Mouse (Mus musculus): ENCODE data around the gene Tmem59l. TPM values are rescaled to one million over a fixed set of nuclear protein-coding genes. Genes with fewer than 3 reads are reported as not detected.

Tmem59l gene
- total RNA-seq, 1 experiment from 2014 or later = 0.20 TPM

GRCm38 (mm10) chr8:70452196-70452966 is 34.8 kb downstream of the Tmem59l start:
- no peak for ATAC-seq (replicated peaks in 1 of 2; ENCODE audit: insufficient read depth in 1 of 2, low FRiP score in 2 of 2, low TSS enrichment in 1 of 2, low read depth in 1 of 2, poor library complexity in 2 of 2, severe bottlenecking in 2 of 2)

GRCm38 (mm10) chr8:70447639-70448420 is 39.3 kb downstream of the Tmem59l start:
- no peak for ATAC-seq (replicated peaks in 1 of 2; ENCODE audit: insufficient read depth in 1 of 2, low FRiP score in 2 of 2, low TSS enrichment in 1 of 2, low read depth in 1 of 2, poor library complexity in 2 of 2, severe bottlenecking in 2 of 2)

- ATAC-seq (replicated peaks in 1 of 2; ENCODE audit: insufficient read depth in 1 of 2, low FRiP score in 2 of 2, low TSS enrichment in 1 of 2, low read depth in 1 of 2, poor library complexity in 2 of 2, severe bottlenecking in 2 of 2) = no peak
Observed at GRCm38 (mm10) chr8:70445988-70446387, 41.2 kb downstream of the Tmem59l start.

GRCm38 (mm10) chr8:70443326-70443725 is 43.8 kb downstream of the Tmem59l start:
- no peak for ATAC-seq (replicated peaks in 1 of 2; ENCODE audit: insufficient read depth in 1 of 2, low FRiP score in 2 of 2, low TSS enrichment in 1 of 2, low read depth in 1 of 2, poor library complexity in 2 of 2, severe bottlenecking in 2 of 2)

- no peak for ATAC-seq (replicated peaks in 1 of 2; ENCODE audit: insufficient read depth in 1 of 2, low FRiP score in 2 of 2, low TSS enrichment in 1 of 2, low read depth in 1 of 2, poor library complexity in 2 of 2, severe bottlenecking in 2 of 2)
Observed at GRCm38 (mm10) chr8:70441565-70441964, 45.6 kb downstream of the Tmem59l start.

GRCm38 (mm10) chr8:70440246-70440645 is 46.9 kb downstream of the Tmem59l start:
- no peak for ATAC-seq (replicated peaks in 1 of 2; ENCODE audit: insufficient read depth in 1 of 2, low FRiP score in 2 of 2, low TSS enrichment in 1 of 2, low read depth in 1 of 2, poor library complexity in 2 of 2, severe bottlenecking in 2 of 2)

GRCm38 (mm10) chr8:70439848-70440179 is 47.3 kb downstream of the Tmem59l start:
- no peak for ATAC-seq (replicated peaks in 1 of 2; ENCODE audit: insufficient read depth in 1 of 2, low FRiP score in 2 of 2, low TSS enrichment in 1 of 2, low read depth in 1 of 2, poor library complexity in 2 of 2, severe bottlenecking in 2 of 2)

GRCm38 (mm10) chr8:70439055-70439847 is 47.9 kb downstream of the Tmem59l start, which contains the start of gene Crtc1:
Crtc1 (minus strand) TSS chr8:70439579.
- ATAC-seq (replicated peaks in 1 of 2; ENCODE audit: insufficient read depth in 1 of 2, low FRiP score in 2 of 2, low TSS enrichment in 1 of 2, low read depth in 1 of 2, poor library complexity in 2 of 2, severe bottlenecking in 2 of 2) = peak; percentile 93 to 94

GRCm38 (mm10) chr8:70438423-70438822 is 48.7 kb downstream of the Tmem59l start:
- ATAC-seq (replicated peaks in 1 of 2; ENCODE audit: insufficient read depth in 1 of 2, low FRiP score in 2 of 2, low TSS enrichment in 1 of 2, low read depth in 1 of 2, poor library complexity in 2 of 2, severe bottlenecking in 2 of 2) = no peak

- ATAC-seq (replicated peaks in 1 of 2; ENCODE audit: insufficient read depth in 1 of 2, low FRiP score in 2 of 2, low TSS enrichment in 1 of 2, low read depth in 1 of 2, poor library complexity in 2 of 2, severe bottlenecking in 2 of 2) = no peak
Observed at GRCm38 (mm10) chr8:70435156-70435555, 52.0 kb downstream of the Tmem59l start.

Other genes starting within 250 kb of the Tmem59l start
- gene Homer3, start 204.5 kb downstream of the Tmem59l start, total RNA-seq (2017) = 21.1 and 38.2 TPM in 2 replicates
- 96.3 and 103 TPM in 2 replicates for gene Ddx49, start 184.9 kb downstream of the Tmem59l start, total RNA-seq (2017)
- 63.0 and 75.0 TPM in 2 replicates for gene Cope, start 184.8 kb downstream of the Tmem59l start, total RNA-seq (2017)
- 1.2 TPM in 1 of 2 replicates, not detected in the other for gene Cers1, start 171.6 kb downstream of the Tmem59l start, total RNA-seq (2017)
- gene Gdf1, start 157.5 kb downstream of the Tmem59l start, total RNA-seq (2017) = not detected in 2 replicates
- 27.1 and 34.1 TPM in 2 replicates for gene Upf1, start 134.1 kb downstream of the Tmem59l start, total RNA-seq (2017)
- gene Comp, start 113.8 kb downstream of the Tmem59l start, total RNA-seq (2017) = 0.44 and 4.1 TPM in 2 replicates
- 5.9 and 7.1 TPM in 2 replicates for gene Crtc1, start 47.8 kb downstream of the Tmem59l start, total RNA-seq (2017)
- 7.8 and 7.9 TPM in 2 replicates for gene Klhl26, start 10.4 kb downstream of the Tmem59l start, total RNA-seq (2017)
- gene Crlf1, start 5.8 kb upstream of the Tmem59l start, total RNA-seq (2017) = not detected in 2 replicates
- gene Rex1bd, start 19.4 kb upstream of the Tmem59l start, total RNA-seq (2017) = 32.8 and 38.3 TPM in 2 replicates
- gene Uba52, start 23.4 kb upstream of the Tmem59l start, total RNA-seq (2017) = 2,498 and 4,881 TPM in 2 replicates
- gene Fkbp8, start 40.4 kb upstream of the Tmem59l start, total RNA-seq (2017) = 112 and 114 TPM in 2 replicates
- 66.1 and 70.0 TPM in 2 replicates for gene Kxd1, start 40.6 kb upstream of the Tmem59l start, total RNA-seq (2017)
- gene Ell, start 52.1 kb upstream of the Tmem59l start, total RNA-seq (2017) = 9.2 and 14.3 TPM in 2 replicates
- gene Isyna1, start 107.0 kb upstream of the Tmem59l start, total RNA-seq (2017) = 20.4 and 26.0 TPM in 2 replicates
- 24.8 and 88.6 TPM in 2 replicates for gene Ssbp4, start 121.5 kb upstream of the Tmem59l start, total RNA-seq (2017)
- gene Lrrc25, start 128.8 kb upstream of the Tmem59l start, total RNA-seq (2017) = 1.7 and 2.3 TPM in 2 replicates
- gene Gdf15, start 145.1 kb upstream of the Tmem59l start, total RNA-seq (2017) = 1.7 TPM in 1 of 2 replicates, not detected in the other
- gene Pgpep1, start 173.0 kb upstream of the Tmem59l start, total RNA-seq (2017) = 5.5 and 8.2 TPM in 2 replicates
- gene Lsm4, start 185.9 kb upstream of the Tmem59l start, total RNA-seq (2017) = 156 and 163 TPM in 2 replicates
- gene Jund, start 211.6 kb upstream of the Tmem59l start, total RNA-seq (2017) = 83.4 and 89.4 TPM in 2 replicates
- 0.25 and 0.44 TPM in 2 replicates for gene Iqcn, start 216.1 kb upstream of the Tmem59l start, total RNA-seq (2017)
- not detected in 2 replicates for gene Gm3336, start 231.2 kb upstream of the Tmem59l start, total RNA-seq (2017)
- 0.56 and 1.0 TPM in 2 replicates for gene Pde4c, start 236.4 kb upstream of the Tmem59l start, total RNA-seq (2017)

Data from hematopoietic stem cell, adult 5-6 weeks (primary cell).